Mouse (Mus musculus) liver, embryonic 12.5 days (tissue): ENCODE results near the gene Nostrin. TPM values are rescaled to one million over a fixed set of nuclear protein-coding genes. Genes with fewer than 3 reads are reported as not detected.

Experiments used
- ATAC-seq: fragments of 200-750 bp; cut with Nextera tagmentation; 2 replicates; pipeline ENCODE4 v1.8.0; 2017; ENCODE audit warnings: moderate number of reproducible peaks, mild to moderate bottlenecking, moderate library complexity
- H3K27ac ChIP-seq: fragments of 300-500 bp; sonication (generic); 2 replicates; pipeline ENCODE4 v1.5.1; 2016; ENCODE audit warnings: mild to moderate bottlenecking
- H3K27me3 ChIP-seq: fragments of 300-500 bp; sonication (generic); replicated peaks from 2 replicates; pipeline ENCODE4 v1.6.1; 2016; ENCODE audit warnings: mild to moderate bottlenecking, moderate library complexity
- H3K36me3 ChIP-seq: fragments of 300-500 bp; sonication (generic); 2 replicates; pipeline ENCODE4 v1.6.1; 2016; ENCODE audit warnings: mild to moderate bottlenecking, moderate library complexity
- H3K4me1 ChIP-seq: fragments of 300-500 bp; sonication (generic); 2 replicates; pipeline ENCODE4 v1.6.1; 2016
- H3K4me2 ChIP-seq: fragments of 300-500 bp; sonication (generic); 2 replicates; pipeline ENCODE4 v1.6.1; 2016; ENCODE audit warnings: mild to moderate bottlenecking, moderate library complexity
- H3K4me3 ChIP-seq: fragments of 300-500 bp; sonication (generic); 2 replicates; pipeline ENCODE4 v1.5.1; 2016; ENCODE audit warnings: mild to moderate bottlenecking, moderate library complexity
- H3K9ac ChIP-seq: fragments of 300-500 bp; sonication (generic); 2 replicates; pipeline ENCODE4 v1.6.1; 2016; ENCODE audit warnings: mild to moderate bottlenecking, moderate library complexity
- H3K9me3 ChIP-seq: fragments of 300-500 bp; sonication (generic); replicated peaks from 2 replicates; pipeline ENCODE4 v1.6.1; 2016; ENCODE audit warnings: mild to moderate bottlenecking, moderate library complexity
- WGBS: fragments of 180-500 bp; shearing (Covaris S2); methylation state at CpG from one replicate; pipeline ENCODE4 v1.1.7; 2016; ENCODE audit not compliant: insufficient replicate concordance; 5-methylcytosine and 5-hydroxymethylcytosine counted together
- polyA plus RNA-seq: library from polyadenylated mRNA; unstranded; fragments of >200 nt; fragmentation: Nextera tagmentation; extraction: Ambion mirVana; gene quantifications from 2 replicates; pipeline ENCODE4 v1.2.1, GENCODE M21; 2016

Nostrin gene
- polyA plus RNA-seq, 1 experiment from 2014 or later, result 11.1 TPM

DNA sequence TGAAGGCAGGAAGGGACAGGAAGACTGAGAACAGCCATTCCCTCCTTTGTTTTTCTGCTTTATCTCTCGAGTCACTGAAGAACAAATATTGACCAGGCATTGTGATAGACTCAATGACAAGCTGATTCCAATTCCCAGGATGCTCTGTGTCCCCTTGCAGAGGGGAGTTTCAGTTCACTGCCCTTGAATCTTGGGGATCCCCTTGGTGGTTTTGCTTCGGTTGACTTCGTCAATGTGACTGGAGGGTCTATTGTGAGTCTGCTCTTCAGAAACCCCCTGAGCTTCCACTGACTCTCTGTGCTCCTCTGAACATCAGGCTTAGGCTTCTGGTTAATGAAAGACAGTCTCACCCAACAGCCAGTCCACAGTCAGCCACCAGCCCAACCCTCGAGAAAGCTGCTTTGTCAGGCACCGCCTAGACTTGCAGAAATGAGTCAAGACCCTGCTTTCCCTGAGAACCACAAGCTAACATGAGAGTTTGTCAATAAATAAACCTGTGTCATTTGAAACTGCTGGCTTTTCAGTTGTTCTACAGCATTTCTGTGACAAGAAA, 3.0 kb upstream of the Nostrin start:
- 52% methylated on average over 5 of the region's 5 CpGs for WGBS
- no peak overlapping the region for H3K4me2 ChIP-seq

GRCm38 (mm10) chr2:69134186-69134585, 1.4 kb upstream of the Nostrin start:
- no peaks in the 10 kb centered on the region for H3K9me3 ChIP-seq
- no peaks in the 10 kb centered on the region for H3K36me3 ChIP-seq
- H3K9ac ChIP-seq, result no peak overlapping the region
- no peak overlapping the region for H3K4me3 ChIP-seq
- H3K27ac ChIP-seq, result no peak overlapping the region
- H3K4me2 ChIP-seq, result no peak overlapping the region
- no peak for ATAC-seq
- WGBS, result 83% methylated on average over 1 of the region's 1 CpGs
- H3K4me1 ChIP-seq, result peaks cover 16% of the 10 kb centered on the region
- H3K27me3 ChIP-seq, result no peaks in the 10 kb centered on the region

More for the DNA sequence above, 3.0 kb upstream of the Nostrin start:
- Histone ChIP-seq H3K4me3 (no peak overlapping the region), H3K36me3 (no peaks in the 10 kb centered on the region), H3K4me1 (peaks cover 25% of the 10 kb centered on the region), H3K27ac (peak overlapping the region; percentile 56; the same call in 1 of the 2 replicates), H3K9me3 (no peaks in the 10 kb centered on the region), H3K27me3 (no peaks in the 10 kb centered on the region), H3K9ac (no peak overlapping the region)
- ATAC-seq, result peak; percentile 25

- Histone ChIP-seq H3K4me3 (no peak overlapping the region), H3K4me2 (peak overlapping the region; percentile 36; the same call in 1 of the 2 replicates), H3K4me1 (peaks cover 13% of the 10 kb centered on the region), H3K9me3 (no peaks in the 10 kb centered on the region), H3K27me3 (no peaks in the 10 kb centered on the region), H3K9ac (no peak overlapping the region), H3K27ac (peak overlapping the region; percentile 67), H3K36me3 (no peaks in the 10 kb centered on the region)
- 41% methylated on average over 9 of the region's 9 CpGs for WGBS
- peak; percentile 31; the same call in 1 of the 2 replicates for ATAC-seq
Observed at GRCm38 (mm10) chr2:69134937-69135336, 663 bp upstream of the Nostrin start.

- ATAC-seq, result no peak
- H3K4me2 ChIP-seq, result peak overlapping the region; percentile 36
- no peaks in the 10 kb centered on the region for H3K27me3 ChIP-seq
- H3K27ac ChIP-seq, result no peak overlapping the region
- WGBS, result 73% methylated on average over 10 of the region's 10 CpGs
- H3K4me1 ChIP-seq, result peaks cover 15% of the 10 kb centered on the region; the same call in 1 of the 2 replicates
- H3K4me3 ChIP-seq, result 0 out of 2 replicates have a peak overlapping the region, but pooled peaks have one; percentile 40
- H3K36me3 ChIP-seq, result no peaks in the 10 kb centered on the region
- H3K9me3 ChIP-seq, result no peaks in the 10 kb centered on the region
- H3K9ac ChIP-seq, result no peak overlapping the region
Observed at GRCm38 (mm10) chr2:69137406-69138084, 1.9 kb downstream of the Nostrin start.

GRCm38 (mm10) chr2:69138759-69139158, 3.2 kb downstream of the Nostrin start:
- H3K27me3 ChIP-seq, result no peaks in the 10 kb centered on the region
- WGBS, result 74% methylated on average over 4 of the region's 4 CpGs
- H3K4me3 ChIP-seq, result no peak overlapping the region
- H3K4me1 ChIP-seq, result peaks cover 15% of the 10 kb centered on the region; the same call in 1 of the 2 replicates
- H3K9me3 ChIP-seq, result no peaks in the 10 kb centered on the region
- H3K36me3 ChIP-seq, result no peaks in the 10 kb centered on the region
- ATAC-seq, result no peak
- no peak overlapping the region for H3K9ac ChIP-seq
- H3K27ac ChIP-seq, result no peak overlapping the region
- H3K4me2 ChIP-seq, result no peak overlapping the region

- WGBS, result 49% methylated on average over 2 of the region's 2 CpGs
- Histone ChIP-seq H3K9ac (no peak overlapping the region), H3K27me3 (no peaks in the 10 kb centered on the region), H3K4me2 (no peak overlapping the region), H3K9me3 (no peaks in the 10 kb centered on the region), H3K36me3 (no peaks in the 10 kb centered on the region), H3K4me1 (peaks cover 6% of the 10 kb centered on the region; the same call in 1 of the 2 replicates), H3K27ac (no peak overlapping the region), H3K4me3 (no peak overlapping the region)
- ATAC-seq, result no peak
Observed at GRCm38 (mm10) chr2:69140215-69140614, 4.6 kb downstream of the Nostrin start.

DNA sequence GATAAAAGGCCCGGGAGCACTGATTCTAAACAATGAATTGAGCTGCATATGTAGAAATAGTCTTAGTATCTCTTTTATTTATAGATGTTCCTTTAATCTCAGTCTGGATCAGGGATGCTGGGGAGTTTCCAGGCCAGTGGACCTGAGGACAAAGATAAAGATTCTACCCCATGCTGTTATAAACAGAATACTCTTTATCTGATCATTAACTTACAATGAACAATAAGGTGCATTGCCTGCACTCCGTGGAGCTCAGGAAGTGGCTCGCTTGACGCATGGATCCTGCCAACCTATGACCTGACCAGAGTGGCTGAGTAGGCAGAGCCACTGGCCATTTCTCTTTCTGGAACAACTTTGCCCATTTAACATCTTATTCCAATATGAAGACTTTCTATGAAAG, 5.2 kb downstream of the Nostrin start:
- no peak overlapping the region for H3K4me2 ChIP-seq
- ATAC-seq, result no peak
- no peak overlapping the region for H3K27ac ChIP-seq
- no peaks in the 10 kb centered on the region for H3K27me3 ChIP-seq
- no peaks in the 10 kb centered on the region for H3K36me3 ChIP-seq
- H3K9ac ChIP-seq, result no peak overlapping the region
- no peak overlapping the region for H3K4me3 ChIP-seq
- no peaks in the 10 kb centered on the region for H3K9me3 ChIP-seq
- WGBS, result 58% methylated on average over 4 of the region's 4 CpGs
- H3K4me1 ChIP-seq, result 0 out of 2 replicates have a peak, but pooled peaks cover 2% of the 10 kb centered on the region

- no peak for ATAC-seq
- WGBS, result 59% methylated on average over 3 of the region's 3 CpGs
Observed at GRCm38 (mm10) chr2:69148691-69149090, 13.1 kb downstream of the Nostrin start.

GRCm38 (mm10) chr2:69149154-69149553, 13.6 kb downstream of the Nostrin start:
- Histone ChIP-seq H3K36me3 (no peaks in the 10 kb centered on the region), H3K9ac (no peak overlapping the region), H3K4me1 (no peaks in the 10 kb centered on the region), H3K9me3 (no peaks in the 10 kb centered on the region), H3K27ac (no peak overlapping the region), H3K4me2 (no peak overlapping the region), H3K4me3 (no peak overlapping the region), H3K27me3 (no peaks in the 10 kb centered on the region)
- 67% methylated on average over 10 of the region's 10 CpGs for WGBS
- no peak for ATAC-seq

More at GRCm38 (mm10) chr2:69148691-69149090, 13.1 kb downstream of the Nostrin start:
- Histone ChIP-seq H3K36me3 (no peaks in the 10 kb centered on the region), H3K4me1 (no peaks in the 10 kb centered on the region), H3K9ac (no peak overlapping the region), H3K27ac (no peak overlapping the region), H3K4me3 (no peak overlapping the region), H3K27me3 (no peaks in the 10 kb centered on the region), H3K9me3 (no peaks in the 10 kb centered on the region), H3K4me2 (no peak overlapping the region)

DNA sequence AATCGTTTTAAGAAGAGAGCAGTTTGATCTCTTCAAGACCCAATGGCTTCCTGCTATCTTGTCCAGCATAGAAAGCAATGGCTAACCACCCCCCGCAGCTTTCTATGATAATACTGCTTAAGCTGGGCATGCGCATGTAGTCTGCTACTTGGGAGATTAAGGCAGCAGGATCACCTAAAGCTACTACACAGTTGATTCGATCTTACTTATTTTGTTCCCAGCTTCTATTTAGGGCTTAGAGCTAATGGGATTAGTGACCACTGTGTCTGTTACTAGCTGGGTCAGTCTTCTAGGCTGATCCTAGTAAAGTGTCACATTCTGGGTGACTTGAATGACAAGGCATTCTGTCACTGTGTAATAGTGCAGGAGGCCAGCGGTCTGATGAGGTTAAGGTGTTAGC, 15.2 kb downstream of the Nostrin start:
- H3K4me3 ChIP-seq, result no peak overlapping the region

DNA sequence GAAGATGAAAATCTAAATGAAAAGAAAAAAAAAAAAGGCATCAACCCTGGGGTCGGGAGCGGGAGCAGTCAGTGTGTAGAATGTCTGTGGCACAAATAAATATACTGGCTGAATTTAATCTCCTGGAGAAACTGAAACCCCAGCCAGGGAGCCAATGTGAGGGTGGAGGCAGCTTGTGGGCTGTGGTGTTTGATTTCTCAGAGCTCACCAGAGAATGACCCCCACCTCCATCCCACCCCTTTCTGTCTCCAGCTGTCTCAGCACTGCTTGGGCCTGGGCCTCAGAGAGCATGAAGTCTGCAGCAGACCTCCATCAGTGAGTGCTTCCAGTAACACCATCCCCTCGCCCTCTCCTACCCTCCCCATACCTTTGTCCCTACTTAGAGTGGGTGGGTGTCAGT, 20.3 kb downstream of the Nostrin start:
- no peak overlapping the region for H3K4me2 ChIP-seq
- H3K36me3 ChIP-seq, result no peaks in the 10 kb centered on the region
- no peak overlapping the region for H3K4me3 ChIP-seq
- no peak overlapping the region for H3K27ac ChIP-seq
- 54% methylated on average over 3 of the region's 3 CpGs for WGBS
- no peak for ATAC-seq
- no peak overlapping the region for H3K9ac ChIP-seq
- no peaks in the 10 kb centered on the region for H3K27me3 ChIP-seq
- H3K9me3 ChIP-seq, result no peaks in the 10 kb centered on the region
- no peaks in the 10 kb centered on the region for H3K4me1 ChIP-seq

More for the DNA sequence above, 15.2 kb downstream of the Nostrin start:
- no peaks in the 10 kb centered on the region for H3K9me3 ChIP-seq
- WGBS, result 60% methylated on average over 5 of the region's 5 CpGs
- no peak overlapping the region for H3K9ac ChIP-seq
- ATAC-seq, result no peak
- no peaks in the 10 kb centered on the region for H3K36me3 ChIP-seq
- H3K4me1 ChIP-seq, result no peaks in the 10 kb centered on the region
- H3K27me3 ChIP-seq, result no peaks in the 10 kb centered on the region
- no peak overlapping the region for H3K4me2 ChIP-seq
- no peak overlapping the region for H3K27ac ChIP-seq

- Histone ChIP-seq H3K4me1 (no peaks in the 10 kb centered on the region), H3K27ac (no peak overlapping the region), H3K4me3 (no peak overlapping the region), H3K27me3 (no peaks in the 10 kb centered on the region), H3K36me3 (no peaks in the 10 kb centered on the region), H3K9ac (no peak overlapping the region), H3K9me3 (no peaks in the 10 kb centered on the region), H3K4me2 (no peak overlapping the region)
- WGBS, result 55% methylated on average over 7 of the region's 7 CpGs
- ATAC-seq, result no peak
Observed at GRCm38 (mm10) chr2:69156283-69156682, 20.7 kb downstream of the Nostrin start.
